Mouse (Mus musculus): ENCODE measurements at regions not wholly inside any gene's neighbourhood (a gene's known extent, or its start where the extent isn't known, plus 50 kb on each side); places are given as distances from the start of the nearest gene placed in this dataset.
A peak's percentile ranks its signal among the peaks of the same experiment; 100 is the strongest.

- DNase-seq (ENCODE audit: extremely low read depth, low read depth, low spot score) = peak; percentile 10
These were observed 226.2 kb downstream of the Mycn start for GRCm38 (mm10) chr12:12715528-12715927.

GRCm38 (mm10) chr12:12710184-12710609 is 231.5 kb downstream of the Mycn start:
- no peak for DNase-seq (ENCODE audit: extremely low read depth, low read depth, low spot score)

GRCm38 (mm10) chr12:12708954-12709523 is 232.7 kb downstream of the Mycn start:
- DNase-seq (ENCODE audit: extremely low read depth, low read depth, low spot score) = no peak

GRCm38 (mm10) chr12:12706326-12706920 is 235.3 kb downstream of the Mycn start:
- no peak for DNase-seq (ENCODE audit: extremely low read depth, low read depth, low spot score)

DNA sequence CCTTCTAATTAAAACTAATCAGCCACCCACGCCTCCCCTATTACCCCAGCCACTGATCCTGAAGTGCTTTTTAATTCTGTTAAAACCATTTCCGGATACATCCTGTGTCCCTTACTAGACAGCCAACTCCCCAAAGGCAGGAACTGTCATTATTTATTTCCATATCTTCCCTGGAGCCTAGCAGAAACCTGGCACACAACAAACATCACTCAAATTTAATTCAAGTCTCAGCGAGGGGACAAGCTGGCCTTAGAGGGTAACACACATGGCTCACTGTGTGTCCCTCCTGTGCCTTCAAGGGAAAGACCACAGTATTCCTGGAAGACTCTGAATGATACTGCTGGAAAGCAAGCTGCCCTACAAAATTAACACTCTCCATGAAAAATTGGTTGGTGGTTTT is 240.0 kb downstream of the Mycn start:
- no peak for DNase-seq (ENCODE audit: extremely low read depth, low read depth, low spot score)

DNA sequence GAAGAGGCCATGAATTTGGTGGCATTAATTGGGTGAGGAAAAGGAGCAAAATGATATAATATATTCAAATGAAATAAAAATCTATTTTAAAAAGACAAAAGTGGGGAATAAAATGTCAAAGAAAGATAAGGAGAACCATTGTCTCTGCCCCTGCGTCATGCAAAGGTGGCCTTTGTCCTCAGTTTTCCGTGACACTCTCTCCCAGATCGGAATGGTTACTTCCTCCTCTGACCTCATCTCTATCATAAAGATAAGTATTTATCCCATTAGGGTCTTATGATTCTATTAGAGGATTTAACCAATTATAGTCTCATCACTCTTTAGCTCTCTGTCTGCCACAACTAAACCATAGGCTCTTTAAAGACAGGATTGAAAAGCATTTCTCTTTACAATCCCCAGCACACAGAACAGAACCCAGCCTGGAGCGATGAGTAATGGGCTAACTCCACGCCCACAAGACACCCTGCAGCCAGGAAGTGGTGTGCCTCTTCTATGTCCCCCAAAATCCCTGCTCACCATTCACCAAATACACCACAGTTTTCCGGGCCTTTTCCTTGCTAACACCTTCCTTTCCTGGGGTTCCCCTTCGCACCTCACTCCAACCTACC is 240.6 kb downstream of the Mycn start:
- no peak for DNase-seq (ENCODE audit: extremely low read depth, low read depth, low spot score)

GRCm38 (mm10) chr12:12693838-12694777 is 247.6 kb downstream of the Mycn start:
- no peak for DNase-seq (ENCODE audit: extremely low read depth, low read depth, low spot score)

GRCm38 (mm10) chr12:12687376-12687775 is 254.3 kb downstream of the Mycn start:
- DNase-seq (ENCODE audit: extremely low read depth, low read depth, low spot score) = no peak

DNA sequence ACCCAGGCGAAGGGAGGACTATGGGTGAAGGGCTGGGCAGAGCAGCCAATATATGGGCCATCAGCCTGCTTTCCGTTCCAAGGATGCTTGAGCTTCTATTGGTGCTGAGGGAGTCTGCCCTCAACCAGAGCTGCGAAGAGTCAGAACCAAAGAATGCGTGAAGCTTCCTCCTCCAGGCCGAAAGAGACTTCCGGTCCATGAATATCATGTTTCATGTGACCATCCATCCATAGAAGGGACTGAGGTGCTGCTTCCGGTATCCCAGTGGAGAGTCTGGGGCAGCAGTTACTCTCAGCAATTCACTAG is 256.5 kb downstream of the Mycn start:
- DNase-seq (ENCODE audit: extremely low read depth, low read depth, low spot score) = no peak

- no peak for DNase-seq (ENCODE audit: extremely low read depth, low read depth, low spot score)
These were observed 257.1 kb downstream of the Mycn start for GRCm38 (mm10) chr12:12684481-12685216.

DNA sequence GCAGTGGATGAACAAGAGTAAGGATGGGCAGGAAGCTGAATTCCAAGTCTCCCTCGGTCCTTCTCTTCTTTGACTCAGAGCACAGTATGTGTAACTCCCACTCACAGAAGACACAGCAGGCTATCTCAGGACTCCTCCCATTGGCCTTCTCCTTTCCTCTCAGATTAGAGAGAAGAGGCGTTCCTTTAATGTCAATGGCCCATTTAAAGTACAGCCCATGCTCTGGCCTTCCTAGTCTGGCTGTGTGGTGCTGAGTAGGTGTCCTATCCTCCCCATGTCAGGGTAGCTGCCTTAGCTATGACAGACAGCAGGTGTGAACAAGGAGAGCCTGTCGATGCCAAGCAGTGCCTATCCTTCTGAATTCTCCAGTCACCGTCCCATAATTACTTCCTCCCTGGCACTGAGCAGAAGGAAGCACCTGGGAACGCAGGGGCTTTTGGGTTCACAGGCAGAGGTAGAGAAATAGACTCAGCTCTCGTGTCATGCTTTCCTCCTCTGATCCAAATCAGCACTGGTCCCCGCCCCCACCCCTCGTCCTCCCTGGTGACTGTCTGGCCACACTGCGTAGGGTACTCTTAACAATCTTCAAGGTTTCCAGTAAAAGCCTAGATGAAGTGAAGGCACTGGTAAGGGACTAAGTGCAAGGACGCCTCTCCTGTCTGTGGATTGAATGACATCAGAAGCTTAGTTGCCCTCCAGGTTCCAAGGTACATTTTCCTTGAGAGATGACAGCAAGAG is 257.8 kb downstream of the Mycn start:
- DNase-seq (ENCODE audit: extremely low read depth, low read depth, low spot score) = no peak

DNA sequence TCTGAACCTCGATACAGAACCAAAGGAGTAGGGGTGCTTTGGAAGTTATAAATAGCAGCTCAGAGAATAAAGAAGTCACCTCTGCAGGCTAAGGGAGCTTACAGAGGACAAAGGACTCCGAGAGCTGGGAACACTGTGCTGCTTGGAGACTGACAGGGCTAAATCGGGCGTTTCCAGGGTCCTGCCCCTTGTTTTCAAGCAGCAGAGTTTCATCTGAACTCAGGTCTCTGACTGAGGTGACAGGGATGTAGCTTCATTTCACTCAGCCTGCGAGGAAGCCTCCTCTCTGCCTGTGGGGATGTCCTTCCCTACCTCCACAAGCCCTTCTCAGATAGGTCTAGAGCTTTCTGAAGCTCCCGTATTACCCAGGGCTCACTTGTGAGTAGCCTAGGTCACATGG is 260.6 kb downstream of the Mycn start:
- no peak for DNase-seq (ENCODE audit: extremely low read depth, low read depth, low spot score)

DNA sequence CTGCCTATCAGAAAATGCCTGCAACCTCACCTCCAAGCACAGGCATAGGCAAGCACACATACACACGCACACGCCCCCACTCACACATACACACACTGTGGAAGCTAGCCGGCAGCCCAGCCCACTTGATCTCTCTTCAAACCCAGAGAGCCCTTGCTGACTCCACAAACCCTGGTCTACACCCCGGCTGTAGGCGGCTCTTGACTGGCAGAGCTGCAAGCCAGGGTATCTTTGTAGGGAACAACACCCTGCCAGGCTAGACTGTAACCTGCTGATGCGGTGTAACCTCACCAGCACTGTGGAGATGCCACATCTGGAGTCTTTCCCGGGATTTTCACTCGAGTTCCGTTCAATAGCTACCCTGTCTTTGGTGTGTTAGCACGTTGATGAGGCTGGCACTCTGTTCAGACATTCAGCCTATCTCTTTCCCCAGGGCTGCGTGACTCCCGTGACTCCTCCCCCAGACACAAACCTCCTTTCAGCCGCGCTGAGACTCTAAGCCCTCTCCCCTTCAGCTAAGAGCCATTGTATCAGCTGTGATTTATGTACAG is 261.3 kb downstream of the Mycn start:
- no peak for DNase-seq (ENCODE audit: extremely low read depth, low read depth, low spot score)

DNA sequence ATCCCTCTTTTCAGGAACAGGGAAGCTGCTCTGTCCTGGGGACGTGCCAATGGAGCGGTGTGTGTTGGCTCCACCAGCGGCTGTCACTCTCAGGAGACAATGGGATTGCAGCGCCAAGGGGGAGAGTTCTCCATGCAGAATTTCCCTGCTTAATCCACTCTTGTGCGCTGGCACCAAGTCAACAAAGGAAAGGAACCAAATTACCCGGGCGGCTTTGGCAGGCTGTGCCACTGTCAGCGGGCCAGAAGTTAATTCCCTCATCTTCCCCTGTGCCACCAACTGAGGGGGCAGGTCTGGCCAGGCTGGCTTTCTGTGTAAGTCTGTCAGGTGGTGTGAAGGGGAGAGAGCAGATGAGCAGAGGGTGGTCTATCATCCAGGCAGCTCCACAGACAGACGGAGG is 265.0 kb downstream of the Mycn start:
- DNase-seq (ENCODE audit: extremely low read depth, low read depth, low spot score) = peak; percentile 80

GRCm38 (mm10) chr12:12669931-12670330 is 271.8 kb downstream of the Mycn start:
- DNase-seq (ENCODE audit: extremely low read depth, low read depth, low spot score) = no peak

DNA sequence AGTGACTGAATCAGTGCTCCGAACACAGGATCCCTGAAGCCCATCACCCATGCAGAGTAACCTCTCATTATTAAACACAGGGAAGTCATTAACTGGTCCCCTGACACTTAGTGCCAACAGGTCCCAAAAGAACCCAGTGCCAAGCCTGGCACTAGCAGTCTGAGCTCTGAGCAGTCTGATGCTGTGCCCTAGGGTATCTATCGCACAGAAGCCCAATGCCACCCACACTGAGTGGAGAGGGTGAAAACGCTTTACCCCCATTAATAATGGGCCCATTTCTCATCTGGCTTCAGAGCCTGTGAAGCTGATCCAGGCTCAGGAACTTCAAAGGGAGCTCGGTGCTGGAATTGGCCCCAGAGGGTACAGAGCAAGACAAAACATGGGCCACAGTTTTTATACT is 272.8 kb downstream of the Mycn start:
- DNase-seq (ENCODE audit: extremely low read depth, low read depth, low spot score) = no peak

- no peak for DNase-seq (ENCODE audit: extremely low read depth, low read depth, low spot score)
These were observed 286.1 kb downstream of the Mycn start for GRCm38 (mm10) chr12:12655611-12656010.

DNA sequence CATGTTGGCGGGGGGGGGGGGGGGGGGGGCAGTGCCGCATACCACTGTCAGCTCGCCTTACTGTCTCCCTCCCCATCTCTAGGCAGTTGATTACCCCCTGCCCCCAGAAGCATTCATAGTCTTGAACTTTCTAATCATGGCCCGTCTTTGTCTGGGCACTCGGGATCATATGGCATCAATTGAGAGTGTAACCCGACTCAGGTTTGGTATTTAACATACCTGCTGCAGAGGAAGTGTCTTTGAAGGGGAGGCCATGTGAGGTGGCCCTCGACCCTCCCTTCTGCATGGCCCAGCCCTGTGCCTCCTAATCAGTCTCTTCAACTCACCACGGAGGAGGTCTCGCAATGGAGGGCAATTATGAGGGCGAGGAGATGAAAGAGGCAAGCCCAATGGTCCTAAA is 286.5 kb downstream of the Mycn start:
- DNase-seq (ENCODE audit: extremely low read depth, low read depth, low spot score) = no peak

DNA sequence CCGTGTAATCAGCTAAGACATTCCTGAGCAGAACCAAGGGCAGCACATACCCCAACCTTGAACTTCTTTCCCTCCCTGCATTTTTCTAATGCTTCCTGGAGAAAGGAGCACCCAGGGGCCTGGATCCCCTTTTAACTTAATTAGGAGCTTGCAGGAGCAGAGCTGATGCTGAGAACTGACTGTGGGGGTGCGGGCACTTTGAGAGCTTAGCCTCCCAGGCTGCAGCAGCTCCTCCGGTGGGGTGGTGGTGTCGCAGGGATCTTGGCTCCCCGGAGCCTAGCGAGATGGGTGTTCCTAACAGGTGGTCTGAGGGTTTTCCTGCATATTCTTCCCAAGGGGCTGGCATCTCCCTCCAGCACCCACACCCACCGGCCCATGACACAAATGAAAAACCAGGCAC is 289.4 kb downstream of the Mycn start:
- DNase-seq (ENCODE audit: extremely low read depth, low read depth, low spot score) = no peak

GRCm38 (mm10) chr12:12650309-12650708 is 291.4 kb downstream of the Mycn start:
- no peak for DNase-seq (ENCODE audit: extremely low read depth, low read depth, low spot score)

All from fat pad, adult 2 months (tissue).